Mouse (Mus musculus): ENCODE data around the gene Tap1.
"Not testable (repeated sequence)": the region's sequence is repeated elsewhere in the genome, so short reads cannot be mapped to it uniquely, and the experiment has no call there.

Tap1 gene

DNA sequence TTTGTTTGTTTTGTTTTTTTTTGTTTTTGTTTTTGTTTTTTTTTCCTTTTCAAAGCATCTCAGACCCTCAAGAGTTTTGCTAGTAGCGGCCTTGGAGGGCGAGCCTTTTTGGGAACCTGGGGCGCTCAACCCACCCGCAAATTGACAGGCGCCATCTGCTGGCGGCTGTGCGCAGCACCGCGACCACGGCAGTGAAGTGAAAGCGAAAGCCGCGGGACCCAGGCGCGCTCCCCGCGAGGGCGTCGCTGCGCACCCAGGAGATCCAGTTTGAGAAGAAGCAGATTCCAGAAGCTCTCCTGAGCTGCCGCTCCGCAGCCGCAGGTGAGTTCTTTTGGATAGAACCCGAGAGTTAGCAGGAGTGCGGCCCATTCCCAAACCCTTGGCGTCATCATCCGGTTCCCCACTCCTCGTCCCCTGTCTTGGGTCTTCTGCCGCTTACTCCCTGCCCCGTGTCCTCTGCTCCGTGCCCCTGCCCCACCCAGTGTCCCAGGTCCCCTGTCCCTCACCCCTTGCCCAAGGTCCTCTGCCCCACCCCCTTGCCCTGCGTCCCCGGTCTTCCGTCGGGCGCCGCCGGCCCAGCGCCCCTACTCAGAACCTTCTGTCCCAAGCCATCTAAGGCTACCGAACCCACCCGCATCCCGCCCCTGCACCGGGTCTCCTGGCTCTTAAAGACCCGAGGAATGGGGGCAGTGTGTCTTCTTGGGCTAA is 17.1 kb downstream of the Tap1 start:
- DNase-seq, result peak; percentile 80 to 91

DNA sequence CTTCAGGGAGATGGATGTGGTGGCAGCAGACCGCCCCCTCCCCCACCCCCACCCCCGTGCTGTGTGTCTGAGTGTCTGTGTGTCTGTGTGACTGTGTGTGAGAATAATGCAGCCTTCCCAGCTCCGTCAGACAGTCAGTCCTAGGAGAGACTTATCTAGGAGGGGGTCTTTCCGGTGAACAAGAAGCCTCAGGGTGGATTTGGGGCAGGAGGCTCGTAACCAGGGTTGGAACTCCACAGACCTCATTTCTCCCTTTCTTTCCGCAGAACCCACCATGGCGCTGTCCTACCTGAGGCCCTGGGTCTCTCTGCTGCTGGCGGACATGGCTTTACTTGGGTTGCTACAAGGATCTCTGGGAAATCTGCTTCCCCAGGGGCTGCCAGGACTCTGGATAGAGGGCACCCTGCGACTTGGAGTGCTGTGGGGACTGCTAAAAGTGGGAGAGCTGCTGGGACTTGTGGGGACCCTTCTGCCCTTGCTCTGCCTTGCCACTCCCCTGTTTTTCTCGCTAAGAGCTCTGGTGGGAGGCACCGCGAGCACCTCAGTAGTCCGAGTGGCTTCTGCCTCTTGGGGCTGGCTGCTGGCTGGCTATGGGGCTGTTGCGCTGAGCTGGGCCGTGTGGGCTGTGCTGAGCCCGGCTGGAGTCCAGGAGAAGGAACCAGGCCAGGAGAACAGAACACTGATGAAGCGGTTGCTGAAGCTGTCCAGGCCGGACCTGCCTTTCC is 17.8 kb downstream of the Tap1 start:
- DNase-seq, result no peak

DNA sequence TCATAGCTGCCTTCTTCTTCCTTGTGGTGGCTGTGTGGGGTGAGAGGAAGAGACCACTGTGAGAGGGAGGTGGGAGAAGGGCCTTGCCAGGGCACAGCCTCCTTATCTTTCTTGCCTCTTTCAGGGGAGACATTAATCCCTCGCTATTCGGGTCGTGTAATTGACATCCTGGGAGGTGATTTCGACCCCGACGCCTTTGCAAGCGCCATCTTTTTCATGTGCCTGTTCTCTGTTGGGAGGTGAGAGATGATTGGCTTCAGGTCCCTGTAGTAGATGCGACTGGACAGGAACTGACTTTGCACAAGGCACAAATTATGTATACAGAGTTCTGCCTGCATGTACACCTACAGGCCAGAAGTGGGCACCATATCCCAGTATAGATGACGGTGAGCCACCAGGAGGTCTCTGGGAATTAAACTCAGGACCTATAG is 18.4 kb downstream of the Tap1 start:
- no peak for DNase-seq

DNA sequence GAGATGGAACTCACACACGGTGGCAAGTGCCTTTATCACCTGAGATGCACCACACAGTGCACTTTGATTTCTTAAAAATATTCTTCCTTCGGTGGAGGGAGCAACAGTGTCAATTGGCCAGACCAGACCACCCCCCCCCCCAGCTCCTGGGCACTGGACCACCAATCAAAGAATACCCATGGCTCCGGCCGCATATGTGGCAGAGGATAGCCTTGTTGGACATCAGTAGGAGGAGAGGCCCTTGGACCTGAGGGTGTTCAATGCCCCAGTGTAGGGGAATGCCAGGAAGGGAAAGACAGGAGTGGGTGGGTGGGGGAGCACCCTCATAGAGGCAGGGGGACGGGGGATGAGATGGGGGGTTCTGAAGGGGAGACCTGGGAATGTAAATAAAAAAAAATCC is 19.4 kb downstream of the Tap1 start:
- DNase-seq, result no peak

DNA sequence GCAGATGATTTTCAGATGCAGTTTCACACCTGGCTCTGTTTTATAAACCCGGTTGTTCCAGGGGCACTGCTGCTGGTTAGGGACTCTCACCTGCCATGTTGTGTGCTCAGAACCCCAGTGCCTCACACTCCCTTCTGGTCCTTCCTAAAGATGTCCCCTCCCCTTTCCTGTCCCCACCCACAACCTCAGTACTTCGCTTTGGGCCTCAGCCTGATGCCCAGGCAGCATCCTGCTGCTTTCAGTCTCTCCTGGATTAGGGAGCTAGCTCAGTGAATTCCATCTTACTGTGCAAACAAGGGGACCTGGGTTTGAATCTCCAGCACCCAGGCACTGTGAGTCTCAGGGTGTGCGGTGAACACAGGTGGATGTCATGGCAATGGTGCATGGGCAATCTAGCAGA is 20.1 kb downstream of the Tap1 start:
- DNase-seq, result no peak

DNA sequence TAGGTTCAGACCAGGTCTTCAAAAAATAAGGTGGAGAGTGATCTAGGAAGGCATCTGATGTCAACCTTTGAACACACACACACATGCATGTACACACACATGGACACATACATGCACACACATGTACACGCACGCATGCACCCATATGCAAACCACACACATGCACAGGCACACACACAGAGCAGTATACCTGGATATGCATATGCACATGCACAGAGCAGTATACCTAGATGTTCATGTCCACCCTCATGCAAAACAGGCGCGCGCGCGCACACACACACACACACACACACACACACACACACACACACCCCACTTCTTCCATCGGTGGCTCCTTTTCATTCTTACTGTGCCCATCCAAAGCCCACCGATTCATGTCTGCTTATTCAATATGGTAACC is 20.5 kb downstream of the Tap1 start:
- DNase-seq, result no peak

DNA sequence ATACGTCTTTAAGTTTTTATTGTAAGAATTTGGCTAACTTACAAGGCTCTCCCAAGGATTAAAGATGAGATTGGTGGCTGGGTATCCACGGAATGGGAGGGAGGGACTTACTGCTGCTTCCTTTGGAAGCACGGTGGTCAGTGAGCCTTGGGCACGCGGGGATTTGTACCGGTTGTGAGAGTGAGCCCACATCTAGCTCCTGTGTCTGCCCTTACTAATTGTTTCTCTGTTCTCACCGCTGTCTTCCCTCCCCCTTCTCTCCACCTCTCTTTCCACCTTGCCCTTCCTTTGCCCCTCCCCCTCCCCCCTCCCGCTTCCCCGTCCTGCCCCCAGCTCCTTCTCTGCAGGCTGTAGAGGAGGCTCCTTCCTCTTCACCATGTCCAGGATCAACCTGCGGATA is 21.1 kb downstream of the Tap1 start:
- DNase-seq, result no peak

DNA sequence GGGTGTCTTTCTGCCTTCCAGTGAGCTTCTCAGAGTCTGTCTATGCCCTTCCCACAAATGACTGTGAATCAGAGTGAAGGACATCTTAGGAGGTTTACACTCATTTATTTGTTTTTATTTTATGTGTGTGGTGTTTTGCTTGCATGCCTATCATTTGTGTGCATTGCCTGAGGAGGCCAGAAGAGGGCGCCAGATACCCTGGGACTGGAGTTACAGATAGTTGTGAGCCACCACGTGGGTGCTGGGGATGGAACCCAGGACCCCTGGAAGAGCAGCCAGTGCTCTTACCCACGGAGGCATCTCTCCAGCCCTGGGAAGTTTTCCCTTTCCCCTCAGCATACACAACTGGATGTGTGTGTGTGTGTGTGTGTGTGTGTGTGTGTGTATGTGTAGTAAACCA is 22.3 kb downstream of the Tap1 start:
- no peak for DNase-seq

DNA sequence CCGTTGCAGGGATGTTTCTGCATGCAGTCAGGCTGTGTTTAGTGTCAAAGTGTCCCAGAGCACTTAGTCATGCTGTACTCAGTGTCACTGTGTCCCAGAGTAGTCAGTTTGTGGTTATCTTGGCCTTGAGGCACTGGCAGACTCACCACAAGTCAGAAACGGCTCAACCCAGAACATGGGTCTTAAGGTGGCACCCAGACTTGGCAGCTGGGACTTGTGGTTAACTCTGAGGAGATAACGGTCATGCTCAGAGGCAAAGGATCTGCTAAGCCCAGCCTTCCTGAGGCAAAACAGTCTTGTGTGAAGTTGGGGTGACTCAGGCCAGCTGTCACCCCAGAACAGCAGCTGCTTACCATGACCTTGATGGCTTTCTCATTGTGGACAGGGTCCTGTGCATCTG is 23.2 kb downstream of the Tap1 start:
- no peak for DNase-seq

DNA sequence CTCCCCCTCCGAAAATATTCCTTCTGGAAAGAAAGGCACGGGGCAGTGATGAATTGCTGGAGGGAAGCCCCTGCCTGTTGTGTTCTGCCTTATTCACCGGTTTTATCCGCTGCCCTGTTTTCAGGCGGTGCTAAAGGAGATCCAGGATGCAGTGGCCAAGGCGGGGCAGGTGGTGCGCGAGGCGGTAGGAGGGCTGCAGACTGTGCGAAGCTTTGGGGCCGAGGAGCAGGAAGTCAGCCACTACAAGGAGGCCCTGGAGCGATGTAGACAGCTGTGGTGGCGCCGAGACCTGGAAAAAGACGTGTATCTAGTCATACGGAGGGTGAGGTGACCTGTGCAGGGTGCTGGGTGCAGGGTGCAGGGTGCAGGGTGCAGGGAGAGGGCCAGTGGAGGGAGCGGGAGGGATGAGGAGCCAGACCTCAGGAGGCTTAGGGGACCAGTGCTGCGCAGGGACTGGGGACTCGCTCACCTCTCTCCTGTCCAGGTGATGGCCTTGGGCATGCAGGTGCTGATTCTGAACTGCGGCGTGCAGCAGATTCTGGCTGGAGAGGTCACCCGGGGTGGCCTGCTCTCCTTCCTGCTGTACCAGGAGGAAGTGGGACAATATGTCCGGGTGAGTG is 24.5 kb downstream of the Tap1 start:
- DNase-seq, result no peak

DNA sequence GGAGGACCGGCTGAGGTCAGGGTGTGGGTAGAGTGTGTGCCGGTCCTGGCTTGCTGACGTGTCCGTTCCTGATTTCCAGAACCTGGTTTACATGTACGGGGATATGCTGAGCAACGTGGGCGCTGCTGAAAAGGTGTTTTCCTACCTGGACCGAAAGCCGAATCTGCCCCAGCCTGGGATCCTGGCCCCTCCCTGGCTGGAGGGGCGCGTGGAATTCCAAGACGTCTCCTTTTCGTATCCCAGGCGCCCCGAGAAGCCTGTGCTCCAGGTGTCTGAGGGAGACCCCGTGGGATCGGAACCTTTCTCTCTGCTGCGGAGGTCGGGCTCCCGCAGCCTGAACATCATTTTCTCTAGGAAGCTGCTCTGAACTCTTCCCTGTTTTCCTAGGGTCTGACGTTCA is 26.6 kb downstream of the Tap1 start:
- DNase-seq, result no peak

DNA sequence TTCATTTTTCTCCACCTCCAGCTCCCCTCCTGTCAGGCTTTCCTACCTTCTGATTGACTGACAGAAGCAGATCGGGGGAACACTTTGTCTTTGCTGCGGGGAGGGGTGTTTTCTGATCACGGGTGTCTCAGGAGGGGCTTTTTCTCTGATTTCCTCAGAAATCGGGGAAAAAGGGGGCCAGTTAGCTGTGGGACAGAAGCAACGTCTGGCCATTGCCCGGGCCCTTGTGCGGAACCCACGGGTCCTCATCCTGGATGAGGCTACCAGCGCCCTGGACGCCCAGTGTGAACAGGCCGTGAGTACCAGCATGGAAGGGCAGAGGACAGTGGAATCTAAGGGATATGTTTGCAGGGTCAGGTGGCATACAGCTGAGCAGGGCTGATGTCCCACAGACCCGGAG is 27.8 kb downstream of the Tap1 start:
- peak in 1 of 2 experiments; percentile 1 for DNase-seq

DNA sequence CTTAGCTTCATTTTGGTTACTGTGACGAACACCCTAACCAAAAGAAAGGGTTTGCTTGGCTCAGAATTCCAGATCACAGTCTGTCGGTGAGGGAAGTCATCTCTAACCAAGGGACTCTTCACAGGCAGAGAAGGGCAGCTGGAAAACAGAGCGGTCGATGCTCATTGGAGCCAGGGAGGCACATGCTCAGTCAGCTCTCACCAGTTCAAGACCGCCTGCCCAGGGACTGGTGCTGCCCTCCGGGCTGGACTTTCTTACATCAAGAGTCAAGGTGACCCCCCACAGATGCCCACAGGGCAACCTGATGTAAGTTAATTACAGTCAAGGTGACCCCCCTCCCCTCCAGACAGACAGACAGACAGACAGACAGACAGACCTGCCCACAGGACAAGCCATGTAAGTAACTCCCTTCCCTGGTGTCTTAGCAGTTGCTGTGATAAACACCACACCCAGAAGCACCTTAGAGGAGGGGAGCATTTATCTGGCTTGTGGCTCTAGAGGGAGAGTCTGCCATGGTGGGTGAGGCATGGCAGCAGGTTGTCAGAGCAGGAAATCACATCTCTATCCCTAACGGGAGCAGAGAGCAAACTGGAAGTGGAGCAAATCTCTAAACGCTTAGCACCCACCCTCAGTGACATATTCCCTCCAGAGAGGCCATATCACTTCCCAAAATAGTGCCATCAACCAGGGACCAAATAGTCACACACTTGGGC is 30.0 kb downstream of the Tap1 start:
- DNase-seq, result no peak

DNA sequence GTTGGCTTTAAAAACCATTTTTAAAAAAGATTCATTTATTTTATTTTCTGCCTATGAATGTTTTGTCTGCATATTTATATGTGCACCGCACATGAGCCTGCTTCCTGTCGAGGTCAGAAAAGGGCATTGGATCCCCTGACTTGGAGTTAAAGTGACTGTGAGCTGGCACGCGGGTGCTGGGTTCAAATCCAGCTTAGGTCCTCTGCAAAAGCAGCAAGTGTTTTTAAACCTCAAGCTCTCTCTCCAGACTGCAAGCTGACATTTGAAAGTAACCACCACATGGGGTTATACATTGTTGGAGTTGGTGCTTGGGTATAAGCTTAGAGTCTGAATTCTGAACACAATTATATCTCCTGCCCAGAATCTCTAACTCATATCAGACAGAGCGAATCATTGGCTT is 30.6 kb downstream of the Tap1 start:
- DNase-seq, result no peak

DNA sequence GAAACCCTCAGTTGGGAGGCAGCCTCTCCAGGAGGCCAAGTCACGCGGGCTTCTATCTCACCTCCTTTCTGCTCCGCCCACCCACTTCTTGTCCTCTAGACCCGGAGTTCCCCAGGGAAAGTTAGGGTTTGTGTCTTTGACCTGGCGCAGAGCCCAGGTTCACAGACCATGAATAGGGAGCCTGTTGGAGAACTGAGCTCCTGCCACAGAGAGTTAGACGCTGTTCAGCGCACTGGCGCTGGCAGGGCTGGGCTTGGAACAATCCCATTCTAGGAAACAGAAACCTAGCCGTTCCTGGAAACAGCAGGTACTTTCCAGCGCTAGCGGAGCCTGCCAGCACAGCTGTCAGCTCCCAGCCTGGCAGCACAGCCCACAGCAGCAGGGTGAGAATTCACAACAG is 31.3 kb downstream of the Tap1 start:
- DNase-seq, result peak; percentile 92 to 94

DNA sequence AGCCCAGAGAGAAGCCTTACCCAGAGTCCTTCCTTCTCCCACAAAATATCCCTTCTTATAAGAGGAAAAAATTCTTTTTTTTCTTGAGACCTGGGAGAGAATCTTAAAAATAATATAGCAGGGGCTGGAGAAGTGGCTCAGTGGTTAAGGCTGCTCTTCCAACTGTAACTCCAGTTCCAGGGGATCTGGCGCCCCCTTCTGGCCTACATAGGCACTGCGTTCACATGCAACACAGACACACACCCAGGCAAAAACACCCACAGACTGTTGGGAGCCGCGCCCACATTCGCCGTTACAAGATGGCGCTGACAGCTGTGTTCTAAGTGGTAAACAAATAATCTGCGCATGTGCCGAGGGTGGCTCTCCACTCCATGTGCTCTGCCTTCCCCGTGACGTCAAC is 31.7 kb downstream of the Tap1 start:
- peak; percentile 47 to 77 for DNase-seq

DNA sequence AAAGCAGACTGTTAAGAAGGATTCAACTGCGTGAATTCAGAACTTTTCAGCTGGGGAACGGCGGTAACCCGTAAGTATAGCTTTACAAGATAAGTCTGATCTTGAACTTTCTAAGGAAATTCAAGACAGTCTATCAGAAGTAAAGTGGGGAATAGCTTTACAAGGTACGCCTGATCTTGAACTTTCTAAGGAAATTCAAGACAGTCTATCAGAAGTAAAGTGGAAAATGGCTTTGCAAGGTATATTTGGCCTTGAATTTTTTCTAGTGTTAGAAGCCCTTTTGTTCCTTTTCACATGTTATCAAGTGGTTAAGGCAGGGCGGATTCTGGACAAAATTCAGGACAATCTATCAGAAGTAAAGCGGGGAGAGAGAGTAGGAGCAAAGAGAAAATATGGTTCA is 32.4 kb downstream of the Tap1 start:
- DNase-seq, result peak in 1 of 2 experiments; percentile 43

DNA sequence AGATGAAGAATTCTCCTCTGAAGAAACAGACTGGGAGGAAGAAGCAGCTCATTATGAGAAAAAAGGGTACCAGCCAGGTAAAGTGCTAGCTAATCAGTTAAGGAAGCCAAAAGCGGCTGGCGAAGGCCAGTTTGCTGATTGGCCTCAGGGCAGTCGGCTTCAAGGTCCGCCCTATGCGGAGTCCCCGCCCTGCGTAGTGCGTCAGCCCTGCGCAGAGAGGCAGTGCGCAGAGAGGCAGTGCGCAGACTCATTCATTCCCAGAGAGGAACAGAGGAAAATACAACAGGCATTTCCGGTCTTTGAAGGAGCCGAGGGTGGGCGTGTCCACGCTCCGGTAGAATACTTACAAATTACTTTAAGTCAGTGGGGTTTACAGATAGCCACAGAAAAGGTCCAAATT is 33.0 kb downstream of the Tap1 start:
- peak in 1 of 2 experiments; percentile 0 for DNase-seq

DNA sequence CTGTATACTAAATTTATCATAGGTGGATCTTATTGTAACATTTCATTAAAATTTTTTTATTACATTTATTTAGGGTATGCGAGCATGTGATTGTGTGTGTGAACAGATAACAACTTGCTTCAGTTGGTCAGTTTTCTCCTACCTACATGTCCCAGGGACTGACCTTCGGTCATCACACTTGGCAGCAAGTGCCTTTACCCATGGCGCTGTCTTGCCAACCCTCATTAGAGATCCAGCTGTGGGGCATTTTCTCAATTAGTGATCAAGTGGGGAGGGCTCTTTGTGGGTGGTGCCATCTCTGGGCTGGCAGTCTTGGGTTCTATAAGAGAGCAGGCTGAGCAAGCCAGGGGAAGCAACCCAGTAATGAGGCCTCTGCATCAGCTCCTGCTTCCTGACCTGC is 37.5 kb downstream of the Tap1 start:
- peak in 1 of 2 experiments; percentile 56 for DNase-seq

DNA sequence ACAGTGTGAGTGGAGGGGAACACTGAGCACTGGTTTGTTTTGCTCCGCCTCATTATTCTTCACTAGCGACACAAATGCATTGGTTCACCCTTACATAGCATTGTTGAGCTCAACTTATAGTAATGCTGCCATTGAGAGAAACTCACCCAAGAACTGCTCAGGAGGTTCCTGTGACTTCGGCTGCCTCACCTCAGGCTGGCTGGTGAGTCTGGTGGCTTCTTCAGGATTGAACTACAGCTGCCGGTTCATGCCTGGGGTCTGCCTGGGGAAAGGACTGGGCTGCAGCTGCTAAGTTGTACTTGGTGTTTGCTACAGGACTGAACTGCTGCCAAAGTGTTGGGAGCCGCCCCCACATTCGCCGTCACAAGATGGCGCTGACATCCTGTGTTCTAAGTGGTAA is 38.1 kb downstream of the Tap1 start:
- no peak for DNase-seq

DNA sequence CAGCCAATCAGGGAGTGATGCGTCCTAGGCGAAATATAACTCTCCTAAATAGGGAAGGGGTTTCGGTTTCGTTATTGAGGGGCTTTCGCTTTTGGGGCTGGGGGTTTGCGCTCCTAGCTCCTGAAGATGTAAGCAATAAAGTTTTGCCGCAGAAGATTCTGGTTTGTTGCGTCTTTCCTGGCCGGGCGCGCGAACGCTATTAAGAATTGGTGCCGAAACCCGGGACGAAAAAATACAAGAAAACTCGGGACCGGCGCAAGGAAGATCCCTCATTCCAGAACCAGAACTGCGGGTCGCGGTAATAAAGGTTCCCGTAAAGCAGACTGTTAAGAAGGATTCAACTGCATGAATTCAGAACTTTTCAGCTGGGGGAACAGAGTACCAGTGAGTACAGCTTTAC is 38.6 kb downstream of the Tap1 start:
- DNase-seq, result not testable (repeated sequence)

DNA sequence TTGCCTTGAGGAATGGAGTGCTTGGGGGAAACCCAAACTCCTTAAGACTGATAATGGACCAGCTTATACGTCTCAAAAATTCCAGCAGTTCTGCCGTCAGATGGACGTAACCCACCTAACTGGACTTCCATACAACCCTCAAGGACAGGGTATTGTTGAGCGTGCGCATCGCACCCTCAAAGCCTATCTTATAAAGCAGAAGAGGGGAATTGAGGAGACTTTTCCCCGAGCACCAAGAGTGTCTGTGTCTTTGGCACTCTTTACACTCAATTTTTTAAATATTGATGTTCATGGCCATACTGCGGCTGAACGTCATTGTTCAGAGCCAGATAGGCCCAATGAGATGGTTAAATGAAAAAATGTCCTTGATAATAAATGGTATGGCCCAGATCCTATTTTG is 43.6 kb downstream of the Tap1 start:
- DNase-seq, result not testable (repeated sequence)

DNA sequence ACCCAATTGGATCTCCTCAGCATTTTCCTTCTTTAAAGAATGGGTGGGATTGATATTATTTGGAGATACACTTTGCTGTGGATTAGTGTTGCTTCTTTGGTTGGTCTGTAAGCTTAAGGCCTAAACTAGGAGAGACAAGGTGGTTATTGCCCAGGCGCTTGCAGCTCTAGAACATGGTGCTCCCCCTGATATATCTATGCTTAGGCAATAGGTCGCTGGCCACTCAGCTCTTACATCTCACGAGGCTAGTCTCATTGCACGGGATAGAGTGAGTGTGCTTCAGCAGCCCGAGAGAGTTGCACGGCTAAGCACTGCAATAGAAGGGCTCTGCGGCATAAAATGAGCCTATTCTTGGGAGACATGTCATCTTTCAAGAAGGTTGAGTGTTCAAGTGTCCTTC is 44.7 kb downstream of the Tap1 start:
- not testable (repeated sequence) for DNase-seq

DNA sequence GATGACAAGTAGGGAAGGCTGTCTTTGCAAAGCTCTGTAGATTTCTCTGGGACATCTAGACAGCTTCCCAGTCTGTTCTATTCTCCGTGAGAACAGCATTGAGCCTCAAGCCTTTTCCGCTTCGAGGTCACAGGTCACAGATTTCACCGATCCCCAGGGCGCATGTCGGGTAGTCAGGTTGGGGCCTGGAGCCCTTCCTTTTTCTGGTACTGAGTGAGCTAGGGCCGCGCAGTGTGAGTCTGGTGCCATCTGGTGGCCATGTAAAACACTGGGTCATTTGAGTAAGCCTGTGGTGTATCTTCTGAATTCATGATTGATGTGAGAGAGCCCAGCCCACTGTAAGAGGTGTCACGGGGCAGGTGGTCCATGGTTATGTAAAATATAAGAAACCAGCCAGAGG is 47.6 kb downstream of the Tap1 start:
- peak; percentile 67 to 83 for DNase-seq

Measured in kidney, adult 8-10 months (tissue).